Mouse (Mus musculus): ENCODE results near the gene Setd3. TPM values are rescaled to one million over a fixed set of nuclear protein-coding genes. Genes with fewer than 3 reads are reported as not detected.
A peak's percentile ranks its signal among the peaks of the same experiment; 100 is the strongest.

Gene Setd3
- polyA plus RNA-seq, 1 experiment from 2014 or later: 121 TPM

DNA sequence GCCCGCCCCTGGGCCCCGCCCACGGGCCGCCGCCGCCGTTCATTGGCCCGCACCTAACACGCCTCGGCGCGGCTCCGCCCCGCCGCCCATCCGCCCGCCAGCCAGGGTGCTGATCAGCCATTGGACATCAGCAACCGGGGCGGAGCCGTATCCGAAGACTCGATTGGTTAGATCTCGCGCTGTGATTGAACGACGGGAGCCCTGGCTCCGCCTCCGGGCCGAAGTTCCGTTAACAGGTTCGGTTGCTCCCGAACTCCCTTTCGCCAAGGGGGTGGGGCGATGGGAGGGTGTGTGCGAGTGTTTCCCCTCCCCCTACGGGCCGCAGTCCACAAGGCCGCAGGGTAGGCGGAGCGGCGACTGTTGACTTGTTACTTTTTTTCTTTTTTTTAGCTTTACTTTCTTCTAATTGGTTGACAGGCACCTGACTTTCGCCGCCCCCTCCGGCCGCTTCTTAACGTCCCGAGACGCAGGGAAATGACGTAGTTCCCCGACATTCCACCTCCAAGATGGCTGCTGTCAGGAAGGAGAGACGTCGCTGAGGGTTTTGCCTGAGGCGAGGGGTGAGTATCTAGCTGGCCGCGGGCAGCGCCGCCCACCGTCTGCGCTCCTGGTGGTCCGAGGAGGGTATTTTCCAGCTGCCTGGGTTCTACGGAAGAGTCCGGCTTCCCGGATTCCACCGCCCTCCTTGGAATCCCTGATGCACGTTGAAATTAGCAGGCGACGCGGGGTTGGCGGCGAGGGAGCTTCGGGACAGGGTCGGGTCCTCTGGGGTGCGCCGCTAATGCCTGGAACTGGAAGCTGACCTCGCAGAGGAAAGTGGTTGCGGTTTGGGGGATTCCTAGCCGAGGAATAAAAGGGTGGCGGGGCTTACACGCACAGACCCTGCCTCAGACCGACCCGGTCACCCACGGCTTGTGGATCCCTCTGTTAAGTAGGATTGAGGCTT lies 480 bp upstream of the Setd3 start, which contains the start of gene Ccnk:
Ccnk (plus strand) TSS at position 259 of the 946 bp plus-strand sequence.
- Histone ChIP-seq H3K36me3 (ENCODE audit: inconsistent target) (0 out of 2 replicates have a peak, but pooled peaks cover 6% of the 10 kb centered on the region), H3K4me3 (ENCODE audit: inconsistent target) (peak within 1 kb of the TSS; percentile 100), H3K27ac (peak within 1 kb of the TSS; percentile 71), H3K79me2 (ENCODE audit: inconsistent target) (peaks cover 89% of the 10 kb centered on the region)
- under 1% methylated on average over 73 of the region's 82 CpGs for WGBS (ENCODE audit: missing documents)

DNA sequence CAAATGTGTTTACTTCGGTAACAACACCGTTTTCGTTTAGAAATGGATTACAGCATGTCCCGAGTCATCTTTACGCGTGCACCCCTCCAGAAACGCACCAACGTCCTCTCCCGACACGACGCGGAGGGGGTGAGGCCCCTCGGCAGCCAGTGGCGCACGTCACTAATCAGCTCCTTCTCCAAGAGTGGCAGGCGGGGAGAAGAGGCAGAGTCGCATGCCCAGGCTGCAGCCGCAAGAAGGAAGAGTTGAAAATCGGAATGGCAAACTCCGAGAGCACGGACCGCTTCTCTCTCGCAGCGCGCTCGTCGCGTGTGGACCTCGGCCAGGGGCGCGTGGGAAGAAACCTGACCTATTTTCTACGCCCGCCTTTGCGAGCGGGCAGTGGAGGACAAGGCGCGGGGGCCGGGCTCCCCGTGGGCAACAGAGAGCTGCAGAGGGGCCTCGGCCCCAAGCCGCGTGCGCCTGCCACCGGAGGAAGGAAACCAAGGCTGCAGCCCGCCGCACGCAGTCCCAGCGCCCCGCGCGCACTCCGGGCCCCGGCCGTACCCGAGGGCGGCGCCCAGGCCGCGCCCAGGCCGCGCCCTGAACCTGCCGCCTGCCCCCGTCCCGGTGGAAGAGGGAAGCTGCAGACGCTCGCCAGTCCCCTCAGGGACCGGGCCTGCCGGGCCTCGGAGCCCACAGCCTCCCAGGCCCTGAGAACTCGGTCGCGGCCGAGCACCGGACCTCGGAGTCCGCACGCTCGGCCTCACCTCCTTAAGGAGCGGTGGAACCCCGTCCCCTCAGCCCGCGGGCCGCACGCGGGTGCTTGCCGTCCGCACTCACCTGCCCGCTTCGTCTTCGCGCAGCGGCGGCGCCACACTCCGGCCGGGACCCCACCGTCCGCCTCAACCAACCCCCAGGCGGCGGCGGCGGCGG lies 526 bp downstream of the Setd3 start:
- under 1% methylated on average over 77 of the region's 103 CpGs for WGBS (ENCODE audit: missing documents)
- H3K27ac ChIP-seq: peak overlapping the region; percentile 49
- peaks cover 89% of the 10 kb centered on the region for H3K79me2 ChIP-seq (ENCODE audit: inconsistent target)

DNA sequence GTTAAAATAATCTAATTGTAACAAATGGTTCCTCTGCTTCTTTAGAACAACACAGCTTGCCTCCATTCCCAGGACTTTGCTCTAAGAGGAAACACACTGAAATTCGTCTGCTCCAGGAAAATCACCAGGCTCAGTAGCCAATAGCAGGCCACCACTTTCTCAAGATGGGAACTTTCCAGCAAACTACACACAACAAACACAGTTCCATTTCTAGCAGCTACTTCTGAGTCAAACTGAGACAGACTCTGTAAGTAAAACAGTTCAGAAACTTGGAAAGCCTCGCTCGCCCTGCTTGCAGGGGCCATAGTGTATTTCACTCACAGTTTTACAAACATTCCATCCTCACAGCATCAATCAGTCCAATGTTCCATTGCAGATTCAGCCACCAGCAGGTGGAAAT lies 2.7 kb downstream of the Setd3 start:
- 94% methylated on average over 3 of the region's 3 CpGs for WGBS (ENCODE audit: missing documents)
- Histone ChIP-seq H3K4me3 (ENCODE audit: inconsistent target) (no peak overlapping the region), H3K79me2 (ENCODE audit: inconsistent target) (peaks cover 89% of the 10 kb centered on the region), H3K36me3 (ENCODE audit: inconsistent target) (no peaks in the 10 kb centered on the region), H3K27ac (no peak overlapping the region)

More for the DNA sequence above, 526 bp downstream of the Setd3 start:
- 0 out of 2 replicates have a peak, but pooled peaks cover 6% of the 10 kb centered on the region for H3K36me3 ChIP-seq (ENCODE audit: inconsistent target)
- H3K4me3 ChIP-seq (ENCODE audit: inconsistent target): peak overlapping the region; percentile 70

DNA sequence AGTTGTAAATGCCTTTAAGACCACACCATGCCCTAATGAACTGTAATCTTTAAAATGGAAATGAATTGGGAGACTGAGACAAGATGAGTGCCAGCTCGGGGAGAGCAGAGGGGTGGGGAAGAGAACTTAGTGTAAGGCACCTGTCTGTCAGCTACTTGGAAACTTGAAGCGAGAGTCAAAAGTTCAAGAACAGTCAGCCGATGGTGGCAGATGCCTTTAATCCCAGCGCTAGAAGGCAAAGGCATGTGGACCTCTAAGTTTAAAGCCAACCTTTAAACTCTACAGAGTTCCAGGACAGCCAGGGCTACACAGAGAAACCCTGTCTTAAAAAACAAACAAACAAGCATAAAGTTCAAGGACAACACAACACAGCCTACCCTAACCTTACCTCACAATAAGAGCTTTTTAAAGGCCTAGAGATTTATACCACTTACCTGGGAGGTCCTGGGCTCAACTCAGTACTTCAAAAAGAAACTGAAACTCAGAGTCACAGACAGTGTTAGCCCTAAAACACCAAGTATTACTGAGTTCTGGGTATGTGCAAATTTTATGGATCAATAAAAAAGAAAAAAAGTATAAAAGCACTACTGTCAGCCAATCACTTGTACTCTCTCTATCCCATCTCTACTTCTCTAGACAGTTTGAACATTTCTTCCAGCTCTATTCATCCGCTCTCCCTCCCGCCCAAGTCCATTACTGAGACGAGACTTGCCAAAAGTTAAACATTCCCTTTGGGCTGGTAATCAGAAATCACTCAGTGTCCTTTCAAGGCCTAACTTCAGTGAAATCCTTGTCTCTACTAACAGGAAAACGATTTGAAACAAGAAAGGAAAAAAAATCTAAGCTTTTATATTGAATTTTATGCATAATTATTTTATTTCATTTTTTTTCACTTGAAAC lies 4.3 kb downstream of the Setd3 start:
- Histone ChIP-seq H3K36me3 (ENCODE audit: inconsistent target) (no peaks in the 10 kb centered on the region), H3K4me3 (ENCODE audit: inconsistent target) (no peak overlapping the region), H3K27ac (no peak overlapping the region), H3K79me2 (ENCODE audit: inconsistent target) (peaks cover 89% of the 10 kb centered on the region)
- 95% methylated on average over 7 of the region's 8 CpGs for WGBS (ENCODE audit: missing documents)

DNA sequence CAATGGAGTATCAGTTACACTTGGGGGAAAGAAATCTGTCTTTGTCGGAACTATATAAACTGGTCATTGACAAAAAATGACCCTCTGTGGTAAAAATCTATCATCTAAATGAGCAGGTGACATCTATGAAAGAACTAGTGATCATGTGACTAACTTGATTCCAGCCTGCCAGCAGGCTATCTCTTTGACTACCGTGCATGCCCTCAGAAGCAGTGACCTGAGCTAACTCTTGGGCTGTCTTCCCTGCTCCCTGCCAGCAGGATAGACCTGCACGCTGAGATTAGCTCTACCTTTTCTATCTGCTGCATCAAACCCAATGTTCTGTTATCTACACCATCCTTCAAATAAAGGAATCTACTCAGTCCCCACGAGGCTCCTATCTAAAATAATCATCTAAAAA lies 6.5 kb downstream of the Setd3 start:
- Histone ChIP-seq H3K36me3 (ENCODE audit: inconsistent target) (no peaks in the 10 kb centered on the region), H3K27ac (no peak overlapping the region), H3K79me2 (ENCODE audit: inconsistent target) (peaks cover 100% of the 10 kb centered on the region), H3K4me3 (ENCODE audit: inconsistent target) (no peak overlapping the region)
- WGBS (ENCODE audit: missing documents): 83% methylated on average over 4 of the region's 4 CpGs

DNA sequence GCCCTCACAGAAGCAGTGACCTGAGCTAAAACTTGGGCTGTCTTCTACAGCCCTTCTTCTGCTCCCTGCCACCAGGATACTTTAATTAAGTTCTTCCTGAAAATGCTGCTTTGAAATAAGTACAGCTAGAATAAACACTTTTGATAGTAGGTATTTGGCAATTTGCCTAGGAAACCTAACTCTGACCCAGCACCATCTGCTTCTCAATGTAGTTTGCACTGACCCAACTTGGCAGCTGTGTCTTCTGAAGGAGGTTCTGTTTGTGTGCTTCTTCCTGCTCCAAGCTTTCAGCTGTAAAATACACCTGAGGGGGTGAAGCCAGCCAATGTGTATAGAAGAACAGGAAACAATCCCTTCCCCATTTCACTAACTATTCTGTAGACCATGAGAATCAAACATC lies 7.8 kb downstream of the Setd3 start:
- Histone ChIP-seq H3K79me2 (ENCODE audit: inconsistent target) (peaks cover 100% of the 10 kb centered on the region), H3K4me3 (ENCODE audit: inconsistent target) (no peak overlapping the region), H3K36me3 (ENCODE audit: inconsistent target) (no peaks in the 10 kb centered on the region), H3K27ac (no peak overlapping the region)

DNA sequence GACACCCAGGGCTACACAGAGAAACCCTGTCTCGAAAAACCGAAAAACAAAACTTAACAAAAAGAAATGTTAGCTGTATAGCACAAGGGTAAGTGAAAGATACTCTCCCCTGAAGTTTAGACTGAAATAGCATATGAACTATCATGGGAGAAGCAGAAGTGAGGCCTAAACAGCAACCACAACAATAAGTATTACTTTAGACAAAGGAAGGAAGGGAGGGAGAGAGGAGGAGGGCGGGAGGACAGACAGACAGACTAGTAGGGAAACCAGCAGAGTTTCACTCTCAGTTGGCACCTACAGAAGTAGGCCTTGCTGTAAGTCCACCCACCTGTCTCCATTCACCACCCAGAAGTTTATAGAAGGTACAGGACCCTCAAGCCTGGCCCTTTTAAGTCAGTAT lies 8.6 kb downstream of the Setd3 start:
- no peaks in the 10 kb centered on the region for H3K36me3 ChIP-seq (ENCODE audit: inconsistent target)
- peak overlapping the region; percentile 52 for H3K27ac ChIP-seq
- 19% methylated on average over 3 of the region's 3 CpGs for WGBS (ENCODE audit: missing documents)
- peaks cover 100% of the 10 kb centered on the region for H3K79me2 ChIP-seq (ENCODE audit: inconsistent target)
- no peak overlapping the region for H3K4me3 ChIP-seq (ENCODE audit: inconsistent target)

DNA sequence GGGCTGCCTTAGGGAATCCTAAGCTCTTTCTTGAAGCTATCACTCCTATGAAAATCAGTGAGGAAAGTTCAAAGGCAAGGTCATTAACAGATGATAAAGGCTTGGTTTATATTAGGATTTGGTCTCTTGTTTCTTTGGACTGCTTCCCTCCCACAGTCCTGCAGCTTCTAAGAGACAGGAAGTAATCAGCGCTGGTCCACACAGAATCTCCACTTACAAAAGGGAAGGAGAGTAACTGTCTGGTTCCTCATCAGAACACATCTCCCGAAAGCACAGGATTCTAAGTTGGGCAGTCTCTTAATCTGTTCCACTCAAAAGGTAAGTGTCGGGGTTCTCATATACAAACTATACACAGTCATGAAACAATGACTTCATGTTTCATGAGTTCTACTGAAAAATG lies 10.2 kb downstream of the Setd3 start:
- no peak overlapping the region for H3K27ac ChIP-seq
- no peak overlapping the region for H3K4me3 ChIP-seq (ENCODE audit: inconsistent target)
- H3K79me2 ChIP-seq (ENCODE audit: inconsistent target): peaks cover 100% of the 10 kb centered on the region
- 13% methylated on average over 3 of the region's 3 CpGs for WGBS (ENCODE audit: missing documents)
- peaks cover 6% of the 10 kb centered on the region; the same call in 1 of the 2 replicates for H3K36me3 ChIP-seq (ENCODE audit: inconsistent target)

DNA sequence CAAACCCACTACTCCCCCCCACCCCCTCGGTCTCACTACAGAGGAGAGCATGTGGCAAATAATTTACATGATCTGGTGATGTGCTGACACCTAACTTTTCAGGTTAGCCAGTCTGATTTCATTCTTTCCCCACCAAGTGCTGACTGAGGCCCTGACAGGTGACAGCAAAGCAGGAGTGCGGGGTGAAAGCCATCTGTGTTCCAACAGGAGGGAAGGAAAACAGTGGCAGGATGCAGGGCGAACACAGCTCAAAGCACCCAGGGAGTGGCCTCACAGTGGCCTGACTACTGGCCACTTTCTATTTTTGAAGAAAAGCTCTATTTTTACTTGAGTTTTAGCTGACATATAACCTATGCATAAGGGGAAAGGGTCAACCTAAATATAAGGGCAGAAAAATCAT lies 15.4 kb downstream of the Setd3 start:
- Histone ChIP-seq H3K36me3 (ENCODE audit: inconsistent target) (peaks cover 42% of the 10 kb centered on the region; the same call in 1 of the 2 replicates), H3K27ac (no peak overlapping the region), H3K4me3 (ENCODE audit: inconsistent target) (no peak overlapping the region), H3K79me2 (ENCODE audit: inconsistent target) (peaks cover 74% of the 10 kb centered on the region)
- WGBS (ENCODE audit: missing documents): 100% methylated on average over 3 of the region's 3 CpGs

DNA sequence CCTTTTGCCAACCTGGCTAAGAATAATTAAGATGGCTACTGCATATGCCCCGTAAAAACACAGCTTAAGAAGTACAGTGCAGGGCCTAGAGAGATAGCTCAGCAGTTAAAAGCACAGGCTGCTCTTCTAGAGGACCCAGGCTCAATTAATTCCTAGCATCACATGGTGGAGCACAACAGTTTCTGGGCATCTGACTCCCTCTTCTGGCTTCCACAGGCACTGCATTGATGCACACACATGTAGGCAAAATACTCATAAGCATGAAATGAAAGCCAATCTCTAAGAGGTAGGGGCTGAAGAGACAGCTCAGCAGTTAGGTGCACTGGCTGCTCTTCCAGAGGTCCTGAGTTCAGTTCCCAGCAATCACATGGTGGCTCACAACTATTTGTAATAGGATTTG lies 17.1 kb downstream of the Setd3 start:
- 100% methylated on average over 1 of the region's 1 CpGs for WGBS (ENCODE audit: missing documents)
- Histone ChIP-seq H3K4me3 (ENCODE audit: inconsistent target) (no peak overlapping the region), H3K36me3 (ENCODE audit: inconsistent target) (peaks cover 54% of the 10 kb centered on the region; the same call in 1 of the 2 replicates), H3K27ac (no peak overlapping the region), H3K79me2 (ENCODE audit: inconsistent target) (peaks cover 58% of the 10 kb centered on the region)

DNA sequence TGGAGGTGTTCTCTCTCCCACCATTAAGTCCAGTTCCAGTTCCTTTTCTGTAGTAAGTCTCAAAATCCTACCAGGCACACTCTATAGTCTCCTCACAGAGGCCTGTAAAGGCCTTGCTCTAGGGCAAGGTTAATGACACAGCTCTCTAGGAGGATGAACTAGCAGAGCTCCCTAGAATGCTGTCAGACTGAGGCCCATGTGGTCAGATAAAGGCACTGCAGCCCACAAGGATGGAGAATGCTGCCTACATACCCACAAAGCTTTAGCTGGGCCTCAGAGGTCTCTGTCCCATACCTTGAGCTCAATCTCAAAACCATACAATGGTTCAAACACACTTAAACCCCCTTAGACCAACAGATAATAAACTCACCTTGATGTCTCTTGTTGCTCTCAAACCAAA lies 19.3 kb downstream of the Setd3 start:
- peaks cover 71% of the 10 kb centered on the region for H3K36me3 ChIP-seq (ENCODE audit: inconsistent target)
- H3K79me2 ChIP-seq (ENCODE audit: inconsistent target): peaks cover 36% of the 10 kb centered on the region
- no peak overlapping the region for H3K27ac ChIP-seq
- no peak overlapping the region for H3K4me3 ChIP-seq (ENCODE audit: inconsistent target)

DNA sequence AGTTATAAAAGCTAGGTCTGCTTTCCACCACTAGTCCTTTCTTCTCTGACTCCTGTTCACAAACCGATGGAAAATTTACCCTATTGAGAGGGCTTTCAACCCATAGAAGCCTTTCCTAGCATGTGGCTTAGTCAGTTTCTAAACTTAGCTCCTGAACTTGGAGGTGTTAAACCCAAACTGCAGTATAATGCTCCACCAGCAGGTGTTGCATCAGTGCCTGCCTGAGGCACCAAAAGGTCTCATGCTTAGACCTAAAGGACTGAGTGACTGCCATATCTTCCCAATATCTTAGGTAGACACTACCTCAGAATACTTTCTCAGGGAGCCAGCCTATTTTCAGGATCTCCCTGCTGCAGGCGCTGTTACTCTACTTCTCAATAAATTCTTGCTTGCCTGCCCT lies 26.4 kb downstream of the Setd3 start:
- H3K36me3 ChIP-seq (ENCODE audit: inconsistent target): peaks cover 67% of the 10 kb centered on the region
- 95% methylated on average over 1 of the region's 2 CpGs for WGBS (ENCODE audit: missing documents)
- H3K79me2 ChIP-seq (ENCODE audit: inconsistent target): peaks cover 4% of the 10 kb centered on the region; the same call in 1 of the 2 replicates
- no peak overlapping the region for H3K27ac ChIP-seq
- no peak overlapping the region for H3K4me3 ChIP-seq (ENCODE audit: inconsistent target)

DNA sequence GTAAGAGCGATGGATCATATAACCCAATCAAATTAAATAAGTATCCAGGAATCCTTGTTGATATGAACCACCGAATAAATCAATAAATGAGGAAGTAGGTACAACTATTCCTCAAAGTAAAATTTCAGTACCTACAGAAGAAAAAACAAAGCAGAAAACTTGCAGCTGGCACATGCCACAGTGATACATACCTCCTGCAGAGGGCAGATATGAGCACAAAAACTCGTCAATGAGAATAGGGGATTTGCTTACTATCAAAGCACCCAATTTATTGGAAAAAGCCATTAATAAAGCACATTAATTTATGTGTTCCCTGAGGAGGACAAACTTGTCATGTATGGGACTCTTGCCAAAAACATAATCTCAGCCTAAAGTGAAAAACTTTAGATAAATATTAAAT lies 29.4 kb downstream of the Setd3 start:
- Histone ChIP-seq H3K4me3 (ENCODE audit: inconsistent target) (no peak overlapping the region), H3K36me3 (ENCODE audit: inconsistent target) (peaks cover 56% of the 10 kb centered on the region), H3K27ac (no peak overlapping the region), H3K79me2 (ENCODE audit: inconsistent target) (peaks cover 4% of the 10 kb centered on the region; the same call in 1 of the 2 replicates)
- 72% methylated on average over 3 of the region's 3 CpGs for WGBS (ENCODE audit: missing documents)

DNA sequence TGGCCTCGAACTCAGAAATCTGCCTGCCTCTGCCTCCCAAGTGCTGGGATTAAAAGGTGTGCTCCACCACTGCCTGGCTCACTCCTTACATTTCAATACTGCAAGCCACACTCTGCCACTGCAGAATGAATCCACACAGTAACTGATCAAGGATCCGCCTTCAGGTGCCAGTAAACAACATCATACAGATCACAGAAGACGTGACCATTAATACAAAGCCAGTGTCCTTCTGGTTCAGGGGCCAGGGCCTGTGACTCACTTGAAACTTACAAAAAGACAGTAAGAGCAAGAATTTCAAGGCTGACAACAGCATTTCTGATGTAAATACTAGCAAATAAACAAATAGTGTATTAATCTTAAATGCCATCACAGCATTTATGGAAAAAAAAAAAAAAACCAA lies 33.9 kb downstream of the Setd3 start:
- H3K36me3 ChIP-seq (ENCODE audit: inconsistent target): peaks cover 42% of the 10 kb centered on the region; the same call in 1 of the 2 replicates
- no peak overlapping the region for H3K4me3 ChIP-seq (ENCODE audit: inconsistent target)
- no peak overlapping the region for H3K27ac ChIP-seq
- peaks cover 4% of the 10 kb centered on the region; the same call in 1 of the 2 replicates for H3K79me2 ChIP-seq (ENCODE audit: inconsistent target)
- 100% methylated on average over 1 of the region's 3 CpGs for WGBS (ENCODE audit: missing documents)
